Mouse (Mus musculus) cerebellum, adult 11 months (tissue): ENCODE measurements at regions not wholly inside any gene's neighbourhood (a gene's known extent, or its start where the extent isn't known, plus 50 kb on each side); places are given as distances from the start of the nearest gene placed in this dataset.
A peak's percentile ranks its signal among the peaks of the same experiment; 100 is the strongest.

Source experiments
- DNase-seq: peaks from one replicate; pipeline ENCODE4 v3.0.0; 2022

- DNase-seq, result no peak
Observed at GRCm38 (mm10) chr5:41206462-41206861, 501.5 kb downstream of the Rab28 start.

GRCm38 (mm10) chr5:41204417-41204816 is 503.5 kb downstream of the Rab28 start:
- DNase-seq, result no peak

- no peak for DNase-seq
Observed at GRCm38 (mm10) chr5:41187193-41187592, 520.8 kb downstream of the Rab28 start.

GRCm38 (mm10) chr5:41177220-41177619 is 530.7 kb downstream of the Rab28 start:
- no peak for DNase-seq

DNA sequence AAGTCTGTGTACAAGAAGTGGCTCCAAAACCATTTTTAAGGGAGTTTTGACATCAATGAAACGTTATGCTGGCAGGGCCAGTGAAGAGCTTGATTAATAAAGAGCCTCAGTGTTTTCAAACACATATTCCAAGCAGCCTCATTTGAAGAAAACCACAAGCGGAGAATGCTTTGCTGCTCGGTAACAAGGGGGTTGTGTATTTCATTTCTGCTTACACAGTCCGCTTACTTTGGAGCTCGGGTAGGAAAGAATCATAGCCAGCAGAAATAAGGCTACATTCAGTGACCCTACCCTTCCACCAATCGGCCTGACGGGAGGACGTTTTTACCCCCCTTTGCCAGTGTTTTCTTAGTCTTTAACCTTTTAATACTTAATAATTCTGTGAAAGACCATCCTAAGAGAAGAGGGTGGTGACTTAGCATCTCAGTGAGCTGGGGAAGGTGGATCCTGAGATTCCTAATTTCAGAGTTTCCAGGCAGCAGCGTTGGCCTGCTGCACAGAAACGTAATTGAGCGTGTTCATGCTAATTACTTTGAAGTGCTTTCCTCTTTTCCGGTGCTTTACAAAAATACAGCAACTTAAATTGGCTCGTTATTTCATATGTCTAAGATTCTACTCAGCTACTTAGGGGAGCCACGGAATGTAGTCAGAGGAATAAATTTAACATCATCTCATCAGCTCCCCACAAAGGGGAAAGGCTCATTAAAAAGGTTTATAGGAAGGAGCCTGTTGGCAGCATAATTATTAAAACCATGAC is 541.9 kb downstream of the Rab28 start:
- no peak for DNase-seq

DNA sequence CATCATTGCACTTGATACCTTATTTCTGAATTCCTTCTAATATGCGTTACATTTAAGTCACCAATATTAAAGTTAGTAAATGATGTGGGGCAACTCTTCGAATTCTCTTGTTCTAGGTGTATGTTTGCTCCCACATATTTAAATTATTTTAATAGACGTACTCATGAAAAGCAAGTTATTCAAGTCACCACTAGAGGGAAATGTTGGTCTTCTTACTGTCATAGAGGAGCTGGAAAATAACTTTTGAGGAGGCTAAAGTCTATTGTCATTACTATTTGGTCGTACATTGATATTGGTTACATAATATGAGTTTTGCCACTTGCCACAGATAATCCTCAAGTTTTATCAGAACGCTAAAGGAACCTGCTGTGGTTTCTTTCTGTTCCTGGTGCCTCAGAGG is 582.9 kb downstream of the Rab28 start:
- DNase-seq, result no peak

DNA sequence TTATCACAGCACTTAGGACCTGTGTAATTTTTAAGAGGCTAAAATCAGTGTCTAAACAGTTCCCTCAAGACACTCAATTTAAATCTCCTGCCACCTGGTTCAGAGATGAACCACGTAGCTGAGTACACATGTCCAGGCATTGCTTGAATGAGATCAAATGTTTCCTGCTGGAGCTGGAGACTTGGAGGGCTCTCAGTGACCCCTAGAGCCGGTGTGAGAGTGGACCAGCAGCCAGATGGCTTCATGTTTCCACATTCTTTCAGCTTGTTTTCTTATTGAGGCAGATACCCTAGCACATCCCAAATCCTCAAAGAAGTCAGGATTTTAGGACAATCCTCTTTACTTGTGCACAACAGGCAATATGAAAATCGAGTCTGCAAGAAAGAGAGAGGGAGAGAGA is 590.3 kb downstream of the Rab28 start:
- DNase-seq, result no peak

- no peak for DNase-seq
Observed at GRCm38 (mm10) chr5:41087773-41088172, 620.2 kb downstream of the Rab28 start.

DNA sequence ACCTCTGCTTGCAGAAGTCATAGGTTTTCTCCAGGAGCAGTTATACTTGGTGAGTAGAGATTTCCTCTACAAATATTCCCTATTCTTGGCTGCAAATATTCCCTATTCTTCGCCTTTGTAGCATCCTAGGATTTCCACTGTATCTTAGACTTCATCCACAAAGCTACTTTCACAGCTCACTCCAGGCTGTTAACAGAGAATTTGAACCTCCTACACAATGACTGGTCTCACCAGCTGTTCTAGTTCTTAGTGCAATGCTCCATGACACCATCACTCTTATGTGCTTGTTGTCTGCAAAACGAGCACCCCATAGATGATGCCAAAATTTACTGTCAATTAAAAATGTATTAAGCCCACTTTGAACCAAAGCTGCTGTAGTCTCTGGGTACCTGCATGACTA is 631.5 kb downstream of the Rab28 start:
- DNase-seq, result no peak

DNA sequence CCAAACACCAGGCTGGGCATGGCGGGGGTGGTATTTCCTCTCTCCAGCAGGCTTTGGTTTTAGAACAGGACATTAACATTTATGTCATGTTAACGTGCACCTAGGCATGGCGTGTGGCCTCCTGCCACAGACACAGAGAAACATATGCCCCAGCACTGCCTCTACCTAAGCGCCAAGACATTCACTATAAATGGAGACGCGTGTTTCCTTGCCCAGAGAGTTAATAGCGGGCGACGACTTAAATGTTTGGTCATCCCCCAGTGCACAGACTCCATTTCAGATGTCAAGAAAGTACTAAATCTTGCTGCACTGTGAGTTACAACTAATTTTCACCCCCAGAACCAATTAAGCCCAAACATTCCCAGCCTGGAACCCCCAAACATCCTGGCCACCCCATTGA is 646.3 kb downstream of the Rab28 start:
- no peak for DNase-seq

- no peak for DNase-seq
Observed at GRCm38 (mm10) chr5:41061222-41061621, 646.7 kb downstream of the Rab28 start.

DNA sequence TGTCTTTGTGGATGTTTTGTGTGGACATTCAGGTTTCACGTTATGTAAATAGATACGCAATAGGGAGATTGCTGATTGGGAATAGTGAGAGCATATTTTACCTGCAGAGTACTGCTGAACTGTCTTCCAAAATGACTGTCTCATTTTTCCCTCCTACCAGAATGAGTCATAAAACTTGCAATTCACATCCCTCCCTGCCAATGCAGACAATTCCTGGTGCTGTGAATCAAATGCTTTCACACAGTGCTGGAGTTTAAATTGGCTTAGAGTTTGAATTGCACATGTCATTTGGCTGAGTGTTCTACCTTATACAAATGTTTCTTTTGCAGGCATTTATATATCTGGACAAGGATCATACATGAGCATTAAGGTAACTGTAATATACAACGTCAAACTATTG is 649.9 kb downstream of the Rab28 start:
- no peak for DNase-seq

- no peak for DNase-seq
Observed at GRCm38 (mm10) chr5:41051948-41052347, 656.0 kb downstream of the Rab28 start.

- no peak for DNase-seq
Observed at GRCm38 (mm10) chr5:41048515-41048914, 659.4 kb downstream of the Rab28 start.

- DNase-seq, result no peak
Observed at GRCm38 (mm10) chr5:41045221-41045620, 662.7 kb downstream of the Rab28 start.

- DNase-seq, result peak; percentile 44
Observed at GRCm38 (mm10) chr5:41044465-41044864, 663.5 kb downstream of the Rab28 start.

DNA sequence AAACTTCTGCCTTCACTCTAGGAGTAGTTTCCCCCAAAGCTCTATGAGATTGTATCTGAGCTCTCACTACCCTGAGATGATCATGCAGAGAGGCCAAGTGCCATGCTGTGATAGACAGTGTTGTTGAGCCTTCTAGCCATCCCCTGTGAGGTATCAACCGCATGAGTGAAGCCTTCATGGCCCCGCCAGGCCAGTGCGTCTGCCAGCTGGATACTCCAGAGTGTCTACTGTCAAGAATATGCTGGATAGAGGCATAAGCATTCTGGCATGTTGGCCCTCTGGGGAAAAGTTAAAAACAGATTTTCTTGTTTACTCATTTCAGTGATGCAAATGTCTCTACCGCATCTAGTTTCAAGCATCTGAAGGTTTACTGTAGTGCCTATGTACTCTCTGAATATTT is 669.2 kb downstream of the Rab28 start:
- no peak for DNase-seq

GRCm38 (mm10) chr5:41006692-41007091 is 701.3 kb downstream of the Rab28 start:
- DNase-seq, result no peak

DNA sequence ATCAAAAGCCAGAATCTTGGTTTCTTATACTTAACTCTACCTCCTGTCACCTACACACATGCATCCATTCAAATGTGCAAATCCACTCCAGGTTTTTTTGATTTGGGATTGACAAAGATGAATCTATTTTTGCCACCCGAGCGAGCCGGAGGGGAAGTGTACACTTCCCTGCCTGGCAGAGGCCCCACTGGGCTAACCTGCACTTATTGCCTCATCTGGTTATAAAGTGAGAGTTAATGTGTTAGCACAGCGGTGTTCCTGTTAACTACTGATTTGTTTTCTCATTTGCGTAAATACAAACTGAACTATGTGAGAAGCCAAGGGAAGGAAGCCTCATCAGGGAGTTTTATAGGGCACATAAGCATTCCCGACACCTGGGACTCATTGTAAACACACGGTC is 721.4 kb downstream of the Rab28 start:
- DNase-seq, result no peak

- no peak for DNase-seq
Observed at GRCm38 (mm10) chr5:40974892-40975291, 733.1 kb downstream of the Rab28 start.

GRCm38 (mm10) chr5:40952901-40953595 is 754.9 kb downstream of the Rab28 start:
- peak; percentile 43 for DNase-seq

- DNase-seq, result no peak
Observed at GRCm38 (mm10) chr5:40929127-40929526, 778.8 kb downstream of the Rab28 start.

DNA sequence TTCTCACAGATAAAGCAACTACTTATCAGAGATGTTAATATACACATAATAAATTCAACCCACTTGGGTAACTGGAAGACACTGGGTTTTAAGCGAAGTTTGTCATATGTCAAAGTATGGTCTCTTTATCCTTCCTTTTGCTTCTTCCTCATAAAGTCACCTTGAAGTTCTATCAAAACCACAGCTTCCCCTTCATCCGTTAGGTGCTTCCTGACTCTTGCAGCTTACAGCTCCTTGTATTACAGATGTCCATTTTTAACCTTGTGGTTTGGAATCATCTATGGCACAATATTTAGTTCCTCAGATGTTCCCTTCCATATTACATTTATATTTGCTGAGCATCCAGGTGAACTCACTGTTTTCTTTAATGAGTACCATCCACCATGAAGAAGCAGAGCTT is 787.0 kb downstream of the Rab28 start:
- DNase-seq, result no peak

GRCm38 (mm10) chr5:40908803-40909202 is 799.2 kb downstream of the Rab28 start:
- DNase-seq, result no peak

- no peak for DNase-seq
Observed at GRCm38 (mm10) chr5:40901742-40902141, 806.2 kb downstream of the Rab28 start.
